Mouse (Mus musculus): ENCODE data around the gene Pde4d.
A peak's percentile ranks its signal among the peaks of the same experiment; 100 is the strongest.

Gene Pde4d

GRCm38 (mm10) chr13:108599186-108599900 lies 149.6 kb downstream of the Pde4d start:
- DNase-seq (ENCODE audit: low read depth) = no peak

GRCm38 (mm10) chr13:108601021-108601420 lies 151.3 kb downstream of the Pde4d start:
- no peak for DNase-seq (ENCODE audit: low read depth)

- no peak for DNase-seq (ENCODE audit: low read depth)
Measured at GRCm38 (mm10) chr13:108603502-108603901, 153.8 kb downstream of the Pde4d start.

- no peak for DNase-seq (ENCODE audit: low read depth)
Measured at GRCm38 (mm10) chr13:108604213-108604612, 154.5 kb downstream of the Pde4d start.

GRCm38 (mm10) chr13:108618207-108618606 lies 168.5 kb downstream of the Pde4d start:
- no peak for DNase-seq (ENCODE audit: low read depth)

GRCm38 (mm10) chr13:108622681-108623080 lies 172.9 kb downstream of the Pde4d start:
- no peak for DNase-seq (ENCODE audit: low read depth)

GRCm38 (mm10) chr13:108623929-108624328 lies 174.2 kb downstream of the Pde4d start:
- DNase-seq (ENCODE audit: low read depth) = no peak

- no peak for DNase-seq (ENCODE audit: low read depth)
Measured at GRCm38 (mm10) chr13:108626166-108626565, 176.4 kb downstream of the Pde4d start.

GRCm38 (mm10) chr13:108628501-108628900 lies 178.8 kb downstream of the Pde4d start:
- no peak for DNase-seq (ENCODE audit: low read depth)

- no peak for DNase-seq (ENCODE audit: low read depth)
Measured at GRCm38 (mm10) chr13:108630576-108630975, 180.8 kb downstream of the Pde4d start.

GRCm38 (mm10) chr13:108631222-108631621 lies 181.5 kb downstream of the Pde4d start:
- DNase-seq (ENCODE audit: low read depth) = no peak

GRCm38 (mm10) chr13:108636526-108636925 lies 186.8 kb downstream of the Pde4d start:
- DNase-seq (ENCODE audit: low read depth) = peak; percentile 83

GRCm38 (mm10) chr13:108642259-108642658 lies 192.5 kb downstream of the Pde4d start:
- no peak for DNase-seq (ENCODE audit: low read depth)

GRCm38 (mm10) chr13:108646801-108647200 lies 197.1 kb downstream of the Pde4d start:
- no peak for DNase-seq (ENCODE audit: low read depth)

- DNase-seq (ENCODE audit: low read depth) = no peak
Measured at GRCm38 (mm10) chr13:108647239-108647638, 197.5 kb downstream of the Pde4d start.

- DNase-seq (ENCODE audit: low read depth) = no peak
Measured at GRCm38 (mm10) chr13:108654026-108654723, 204.4 kb downstream of the Pde4d start.

GRCm38 (mm10) chr13:108666579-108666978 lies 216.8 kb downstream of the Pde4d start:
- DNase-seq (ENCODE audit: low read depth) = no peak

- no peak for DNase-seq (ENCODE audit: low read depth)
Measured at GRCm38 (mm10) chr13:108667077-108667476, 217.3 kb downstream of the Pde4d start.

- DNase-seq (ENCODE audit: low read depth) = no peak
Measured at GRCm38 (mm10) chr13:108677056-108677455, 227.3 kb downstream of the Pde4d start.

- no peak for DNase-seq (ENCODE audit: low read depth)
Measured at GRCm38 (mm10) chr13:108683018-108683417, 233.3 kb downstream of the Pde4d start.

- peak; percentile 78 for DNase-seq (ENCODE audit: low read depth)
Measured at GRCm38 (mm10) chr13:108685817-108686216, 236.1 kb downstream of the Pde4d start.

- DNase-seq (ENCODE audit: low read depth) = no peak
Measured at GRCm38 (mm10) chr13:108686262-108686661, 236.5 kb downstream of the Pde4d start.

GRCm38 (mm10) chr13:108686807-108687206 lies 237.1 kb downstream of the Pde4d start:
- no peak for DNase-seq (ENCODE audit: low read depth)

Data from fibroblast of lung, adult 2 months (primary cell).